Mouse (Mus musculus): ENCODE data around the gene Foxj1. TPM values are rescaled to one million over a fixed set of nuclear protein-coding genes. Genes with fewer than 3 reads are reported as not detected.
"Not testable (repeated sequence)": the region's sequence is repeated elsewhere in the genome, so short reads cannot be mapped to it uniquely, and the experiment has no call there.

The Foxj1 gene
- polyA plus RNA-seq, 1 experiment from 2014 or later, result 0.09 TPM

DNA sequence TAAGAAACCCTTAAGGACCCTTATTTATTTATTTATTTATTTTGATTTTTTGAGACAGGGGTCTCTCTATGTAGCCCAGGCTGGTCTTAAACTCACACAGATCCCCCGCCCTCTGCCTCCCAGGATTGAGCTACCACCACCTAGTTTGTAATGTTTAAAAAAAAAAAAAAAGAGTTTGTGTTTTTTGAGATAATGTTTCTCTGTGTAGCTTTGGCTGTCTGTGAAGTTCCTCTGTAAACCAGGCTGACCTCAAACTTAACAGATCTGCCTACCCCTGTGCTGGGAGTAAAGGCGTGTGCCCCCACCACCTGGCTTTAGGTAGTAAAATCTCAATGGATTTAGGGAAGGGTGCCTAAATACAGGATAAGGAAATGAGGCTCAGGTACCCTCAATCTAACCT, 30.9 kb upstream of the Foxj1 start:
- H3K4me1 ChIP-seq, result peaks cover 19% of the 10 kb centered on the region
- H3K9ac ChIP-seq, result no peak overlapping the region
- H3K4me3 ChIP-seq, result no peak overlapping the region
- no peaks in the 10 kb centered on the region for H3K9me3 ChIP-seq
- no peak overlapping the region for H3K4me2 ChIP-seq
- no peak for ATAC-seq (ENCODE audit: extremely low read depth, insufficient number of reproducible peaks, low FRiP score, low TSS enrichment)
- H3K27ac ChIP-seq (replicated peaks), result no peak overlapping the region
- no peaks in the 10 kb centered on the region for H3K36me3 ChIP-seq
- WGBS, result 83% methylated on average over 2 of the region's 2 CpGs
- no peaks in the 10 kb centered on the region for H3K27me3 ChIP-seq (replicated peaks)

DNA sequence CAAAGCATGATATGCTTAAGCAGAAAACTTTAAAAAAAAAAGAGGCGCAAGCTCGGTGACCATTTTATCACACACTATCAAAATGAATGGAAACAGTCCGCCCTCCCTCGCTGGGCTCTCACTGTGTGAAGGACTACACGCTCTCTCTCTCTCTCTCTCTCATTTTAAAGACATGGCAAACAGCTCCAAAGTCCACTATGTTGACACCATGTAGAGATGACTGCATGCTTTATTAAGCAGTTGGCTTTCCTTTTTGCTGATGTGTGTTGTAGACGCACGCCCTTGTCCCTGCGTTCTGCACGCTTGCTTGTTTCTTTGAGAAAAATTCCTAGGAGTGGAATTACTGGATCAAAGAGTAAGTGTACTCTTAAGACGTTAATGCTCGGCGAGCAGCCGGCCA, 30.2 kb upstream of the Foxj1 start:
- WGBS, result 70% methylated on average over 13 of the region's 13 CpGs
- H3K27me3 ChIP-seq (replicated peaks), result no peaks in the 10 kb centered on the region
- H3K4me1 ChIP-seq, result peaks cover 15% of the 10 kb centered on the region
- H3K9ac ChIP-seq, result no peak overlapping the region
- H3K27ac ChIP-seq (replicated peaks), result no peak overlapping the region
- no peaks in the 10 kb centered on the region for H3K9me3 ChIP-seq
- H3K36me3 ChIP-seq, result no peaks in the 10 kb centered on the region
- H3K4me2 ChIP-seq, result no peak overlapping the region
- H3K4me3 ChIP-seq, result no peak overlapping the region
- ATAC-seq (ENCODE audit: extremely low read depth, insufficient number of reproducible peaks, low FRiP score, low TSS enrichment), result no peak

DNA sequence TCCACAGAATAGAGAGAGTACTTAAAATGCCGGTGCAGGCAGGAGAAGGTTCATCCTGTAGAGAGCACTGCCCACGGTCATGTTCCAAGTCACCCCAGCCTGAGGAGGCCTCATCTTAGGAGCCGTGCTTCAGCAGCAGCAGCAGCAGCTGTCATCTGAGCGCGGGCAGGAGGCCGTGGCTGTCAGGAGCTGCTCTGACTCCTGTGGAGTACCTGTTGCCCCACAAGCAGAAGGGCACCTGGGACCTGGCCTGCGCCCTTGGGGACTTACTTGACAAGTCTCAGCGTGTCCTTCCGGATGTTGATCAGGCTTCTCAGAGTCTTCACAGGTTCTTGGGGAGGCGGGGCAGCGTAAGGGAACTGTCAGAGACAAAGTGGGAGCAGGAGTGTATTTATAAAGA, 26.8 kb upstream of the Foxj1 start:
- H3K4me3 ChIP-seq, result no peak overlapping the region
- H3K27ac ChIP-seq (replicated peaks), result no peak overlapping the region
- no peak for ATAC-seq (ENCODE audit: extremely low read depth, insufficient number of reproducible peaks, low FRiP score, low TSS enrichment)
- no peaks in the 10 kb centered on the region for H3K4me1 ChIP-seq
- peaks cover 11% of the 10 kb centered on the region for H3K36me3 ChIP-seq
- H3K9ac ChIP-seq, result no peak overlapping the region
- no peak overlapping the region for H3K4me2 ChIP-seq
- 50% methylated on average over 11 of the region's 11 CpGs for WGBS
- no peaks in the 10 kb centered on the region for H3K9me3 ChIP-seq
- no peaks in the 10 kb centered on the region for H3K27me3 ChIP-seq (replicated peaks)

DNA sequence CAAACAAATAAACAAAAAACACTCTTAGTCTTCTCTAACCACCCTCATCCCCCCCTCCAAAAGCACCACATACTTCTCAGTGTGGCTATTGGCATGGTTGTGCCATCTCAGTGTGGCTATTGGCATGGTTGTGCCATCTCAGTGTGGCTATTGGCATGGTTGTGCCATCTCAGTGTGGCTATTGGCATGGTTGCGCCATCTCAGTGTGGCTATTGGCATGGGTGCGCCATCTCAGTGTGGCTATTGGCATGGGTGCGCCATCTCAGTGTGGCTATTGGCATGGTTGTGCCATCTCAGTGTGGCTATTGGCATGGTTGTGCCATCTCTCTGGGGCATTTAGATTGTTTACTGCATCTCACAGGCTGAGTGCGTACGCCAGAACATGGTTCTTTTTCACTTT, 25.7 kb upstream of the Foxj1 start:
- not testable (repeated sequence) for H3K27me3 ChIP-seq (replicated peaks); ATAC-seq (ENCODE audit: extremely low read depth, insufficient number of reproducible peaks, low FRiP score, low TSS enrichment); H3K9me3 ChIP-seq; H3K4me3 ChIP-seq; H3K27ac ChIP-seq (replicated peaks); H3K9ac ChIP-seq; H3K4me1 ChIP-seq; H3K4me2 ChIP-seq
- 98% methylated on average over 5 of the region's 5 CpGs for WGBS
- H3K36me3 ChIP-seq, result peaks cover 13% of the 10 kb centered on the region

DNA sequence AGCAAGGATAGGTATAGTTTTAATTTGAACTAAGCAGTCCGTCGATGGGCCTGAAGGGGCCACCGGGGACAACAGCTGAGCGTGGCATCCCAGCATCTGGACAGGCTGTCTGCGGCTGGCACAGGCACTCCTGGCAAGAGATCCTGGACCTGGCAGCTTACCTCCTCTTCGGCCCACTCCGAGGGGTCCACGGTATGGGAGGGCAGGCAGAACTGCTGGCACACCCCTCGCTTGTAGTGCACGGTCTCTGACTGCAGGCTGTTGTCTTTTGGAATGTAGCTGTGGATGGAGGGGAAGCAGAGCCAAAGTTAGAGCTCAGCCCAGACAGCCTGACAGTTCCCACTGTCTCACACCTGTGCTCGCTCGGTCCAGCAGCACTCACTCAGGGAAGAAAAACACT, 24.5 kb upstream of the Foxj1 start:
- H3K9me3 ChIP-seq, result 0 out of 2 replicates have a peak, but pooled peaks cover 5% of the 10 kb centered on the region
- H3K4me1 ChIP-seq, result no peaks in the 10 kb centered on the region
- H3K4me2 ChIP-seq, result no peak overlapping the region
- H3K36me3 ChIP-seq, result peaks cover 25% of the 10 kb centered on the region
- no peaks in the 10 kb centered on the region for H3K27me3 ChIP-seq (replicated peaks)
- no peak overlapping the region for H3K27ac ChIP-seq (replicated peaks)
- WGBS, result 79% methylated on average over 12 of the region's 12 CpGs
- ATAC-seq (ENCODE audit: extremely low read depth, insufficient number of reproducible peaks, low FRiP score, low TSS enrichment), result no peak
- no peak overlapping the region for H3K4me3 ChIP-seq
- H3K9ac ChIP-seq, result no peak overlapping the region

DNA sequence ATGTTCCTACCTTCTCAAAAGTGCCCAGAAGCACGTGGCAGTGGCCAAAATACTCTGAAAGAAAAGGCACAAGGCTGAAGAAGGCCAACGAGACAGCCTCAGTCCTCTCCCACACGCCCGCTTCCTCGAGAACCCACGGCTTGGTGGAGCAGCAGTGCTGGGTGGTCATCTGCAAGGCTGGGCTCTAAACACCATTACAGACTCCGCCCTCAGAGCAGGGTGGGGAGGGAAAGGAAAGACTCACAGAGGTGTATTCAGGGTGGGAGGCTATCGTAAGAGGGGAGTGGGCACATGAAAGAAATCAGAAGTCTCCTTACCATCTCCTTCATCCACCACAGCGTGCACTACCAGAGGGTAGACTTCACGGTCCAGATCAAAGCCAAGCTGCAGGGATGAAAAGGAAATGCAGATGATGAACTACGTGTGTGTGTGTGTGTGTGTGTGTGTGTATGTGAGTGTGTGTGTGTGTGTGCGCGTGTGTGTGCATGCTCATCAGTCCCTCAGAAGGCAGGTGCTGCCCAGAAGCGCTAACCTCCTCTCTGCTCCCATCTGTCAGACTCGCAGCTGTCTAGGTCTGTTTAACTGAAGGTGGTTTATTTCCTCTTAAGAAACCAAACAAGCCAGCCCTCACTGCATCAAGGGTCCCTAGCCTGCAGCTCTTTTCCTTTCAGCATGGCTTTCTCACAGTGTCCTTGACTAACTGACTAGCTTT, 23.9 kb upstream of the Foxj1 start:
- ATAC-seq (ENCODE audit: extremely low read depth, insufficient number of reproducible peaks, low FRiP score, low TSS enrichment), result no peak
- no peaks in the 10 kb centered on the region for H3K4me1 ChIP-seq
- H3K4me2 ChIP-seq, result no peak overlapping the region
- no peak overlapping the region for H3K9ac ChIP-seq
- H3K27me3 ChIP-seq (replicated peaks), result no peaks in the 10 kb centered on the region
- 0 out of 2 replicates have a peak, but pooled peaks cover 5% of the 10 kb centered on the region for H3K9me3 ChIP-seq
- peaks cover 27% of the 10 kb centered on the region for H3K36me3 ChIP-seq
- H3K27ac ChIP-seq (replicated peaks), result no peak overlapping the region
- H3K4me3 ChIP-seq, result no peak overlapping the region
- WGBS, result 72% methylated on average over 15 of the region's 15 CpGs

DNA sequence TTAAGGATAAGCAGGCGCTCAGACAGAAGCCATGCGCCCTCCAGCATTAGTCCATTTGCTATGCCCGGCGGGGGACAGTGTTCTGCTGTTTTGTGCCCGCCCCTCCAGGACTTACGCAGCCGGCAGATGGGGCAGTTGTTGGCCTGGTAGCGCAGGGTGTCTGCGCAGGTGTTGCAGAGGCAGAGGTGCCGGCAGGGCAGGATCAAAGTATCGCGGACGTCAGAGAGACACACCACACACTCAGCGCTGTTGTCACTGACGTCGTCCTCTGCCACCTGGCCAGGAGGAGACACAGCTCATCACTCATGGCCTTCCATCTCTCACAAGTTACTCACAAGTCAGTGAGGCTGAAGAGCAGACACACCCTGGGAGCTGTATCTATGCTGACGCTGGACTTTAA, 19.3 kb upstream of the Foxj1 start:
- no peak overlapping the region for H3K4me2 ChIP-seq
- no peak overlapping the region for H3K9ac ChIP-seq
- H3K27ac ChIP-seq (replicated peaks), result no peak overlapping the region
- H3K36me3 ChIP-seq, result peaks cover 43% of the 10 kb centered on the region
- 0 out of 2 replicates have a peak, but pooled peaks cover 6% of the 10 kb centered on the region for H3K4me1 ChIP-seq
- H3K9me3 ChIP-seq, result 0 out of 2 replicates have a peak, but pooled peaks cover 5% of the 10 kb centered on the region
- H3K27me3 ChIP-seq (replicated peaks), result no peaks in the 10 kb centered on the region
- 28% methylated on average over 17 of the region's 17 CpGs for WGBS
- no peak overlapping the region for H3K4me3 ChIP-seq
- ATAC-seq (ENCODE audit: extremely low read depth, insufficient number of reproducible peaks, low FRiP score, low TSS enrichment), result no peak

DNA sequence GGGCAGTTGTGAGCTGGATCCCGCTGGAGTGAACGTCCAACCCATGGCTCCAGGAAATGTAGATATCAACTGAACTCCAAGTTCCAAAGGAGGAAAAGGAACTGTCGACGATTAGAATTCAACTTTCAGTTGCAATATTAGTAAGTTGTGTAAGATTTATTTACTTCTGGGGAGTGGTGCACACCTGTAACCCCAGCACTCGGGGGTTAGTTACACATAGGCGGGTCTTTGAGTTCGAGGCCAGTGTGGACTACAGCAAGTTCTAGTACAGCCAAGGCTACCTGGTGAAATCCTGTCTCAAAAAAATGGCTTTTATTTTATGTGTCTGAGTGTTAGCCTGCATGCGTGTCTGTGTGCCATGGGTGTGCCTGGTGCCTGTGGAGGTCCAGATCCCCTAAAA, 18.3 kb upstream of the Foxj1 start:
- H3K9me3 ChIP-seq, result 0 out of 2 replicates have a peak, but pooled peaks cover 5% of the 10 kb centered on the region
- WGBS, result 73% methylated on average over 8 of the region's 8 CpGs
- ATAC-seq (ENCODE audit: extremely low read depth, insufficient number of reproducible peaks, low FRiP score, low TSS enrichment), result no peak

DNA sequence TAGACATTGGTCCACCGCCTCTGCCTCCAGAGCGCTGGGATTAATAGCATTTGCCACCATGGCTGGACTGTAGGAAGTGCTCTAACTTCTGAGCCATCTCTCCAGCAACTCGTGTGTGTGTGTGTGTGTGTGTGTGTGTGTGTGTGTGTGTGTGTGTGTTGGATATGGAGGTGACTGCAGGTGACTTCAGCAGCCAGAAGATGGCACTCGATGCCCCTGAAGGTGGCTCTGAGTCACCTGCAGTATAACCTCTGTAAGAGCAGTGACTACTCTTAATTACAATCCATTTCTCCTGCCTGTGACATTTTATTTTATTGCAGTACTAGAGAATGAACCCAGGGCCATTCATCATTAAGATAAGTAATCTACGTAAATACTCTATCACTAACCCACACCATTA, 16.1 kb upstream of the Foxj1 start:
- WGBS, result 80% methylated on average over 5 of the region's 5 CpGs

More for the DNA sequence above, 18.3 kb upstream of the Foxj1 start:
- Histone ChIP-seq H3K27ac (replicated peaks) (peak overlapping the region; percentile 28; the same call in 1 of the 2 replicates), H3K4me3 (no peak overlapping the region), H3K27me3 (replicated peaks) (no peaks in the 10 kb centered on the region), H3K9ac (no peak overlapping the region), H3K4me1 (0 out of 2 replicates have a peak, but pooled peaks cover 6% of the 10 kb centered on the region), H3K4me2 (no peak overlapping the region), H3K36me3 (peaks cover 44% of the 10 kb centered on the region)

DNA sequence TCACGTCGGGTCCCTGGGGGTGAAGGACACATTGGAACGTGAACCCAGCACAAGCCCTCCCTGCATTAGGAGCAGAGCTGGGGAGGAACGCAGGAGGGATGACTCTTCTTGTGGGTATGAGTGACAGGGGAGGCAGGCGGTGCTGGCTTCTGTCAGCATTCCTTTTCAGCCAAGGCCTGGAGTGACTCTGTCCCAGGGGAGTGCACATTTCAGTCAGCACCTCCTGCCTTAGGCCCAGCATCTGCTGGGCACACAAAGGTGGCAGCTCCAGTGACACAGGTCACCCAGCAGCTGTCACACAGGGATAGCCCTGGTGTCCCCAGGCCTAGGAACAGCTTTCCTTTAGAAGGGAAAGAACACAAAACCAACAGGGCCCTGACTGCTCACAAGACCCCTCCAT, 12.8 kb upstream of the Foxj1 start:
- no peak for ATAC-seq (ENCODE audit: extremely low read depth, insufficient number of reproducible peaks, low FRiP score, low TSS enrichment)
- Histone ChIP-seq H3K36me3 (peaks cover 35% of the 10 kb centered on the region), H3K27me3 (replicated peaks) (no peaks in the 10 kb centered on the region), H3K4me1 (peaks cover 9% of the 10 kb centered on the region), H3K9ac (peak overlapping the region; percentile 44; the same call in 1 of the 2 replicates), H3K27ac (replicated peaks) (no peak overlapping the region), H3K4me2 (no peak overlapping the region), H3K9me3 (no peaks in the 10 kb centered on the region), H3K4me3 (no peak overlapping the region)
- WGBS, result 44% methylated on average over 5 of the region's 5 CpGs

More for the DNA sequence above, 16.1 kb upstream of the Foxj1 start:
- H3K9me3 ChIP-seq, result 0 out of 2 replicates have a peak, but pooled peaks cover 5% of the 10 kb centered on the region
- no peak overlapping the region for H3K4me3 ChIP-seq
- ATAC-seq (ENCODE audit: extremely low read depth, insufficient number of reproducible peaks, low FRiP score, low TSS enrichment), result no peak
- no peak overlapping the region for H3K9ac ChIP-seq
- H3K4me2 ChIP-seq, result no peak overlapping the region
- no peaks in the 10 kb centered on the region for H3K27me3 ChIP-seq (replicated peaks)
- peaks cover 51% of the 10 kb centered on the region for H3K36me3 ChIP-seq
- H3K4me1 ChIP-seq, result peaks cover 14% of the 10 kb centered on the region
- H3K27ac ChIP-seq (replicated peaks), result no peak overlapping the region

DNA sequence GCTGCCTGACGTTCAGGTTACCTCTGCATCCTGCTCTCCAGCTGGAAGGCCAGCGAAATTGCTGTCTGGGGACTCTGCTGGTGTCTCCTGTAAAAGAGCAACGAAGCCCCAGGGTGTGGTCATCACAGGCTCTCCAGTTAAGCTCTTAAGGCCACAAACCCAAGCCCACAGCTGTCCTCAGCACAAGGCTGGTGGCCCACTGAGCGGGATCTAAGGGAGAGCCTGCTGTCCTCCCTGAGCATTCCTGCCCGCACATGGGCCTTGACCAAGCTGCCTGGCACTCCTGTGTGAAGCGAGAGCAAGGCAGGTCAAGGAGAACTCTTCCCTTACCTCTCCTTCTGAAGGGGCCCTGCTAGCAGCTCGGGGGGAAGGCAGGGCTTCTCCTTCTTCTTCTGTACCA, 11.8 kb upstream of the Foxj1 start:
- H3K9ac ChIP-seq, result no peak overlapping the region
- peaks cover 33% of the 10 kb centered on the region for H3K36me3 ChIP-seq
- no peak overlapping the region for H3K4me2 ChIP-seq
- WGBS, result 77% methylated on average over 7 of the region's 7 CpGs
- no peaks in the 10 kb centered on the region for H3K9me3 ChIP-seq
- H3K27ac ChIP-seq (replicated peaks), result no peak overlapping the region
- no peak for ATAC-seq (ENCODE audit: extremely low read depth, insufficient number of reproducible peaks, low FRiP score, low TSS enrichment)
- H3K27me3 ChIP-seq (replicated peaks), result no peaks in the 10 kb centered on the region
- H3K4me1 ChIP-seq, result peaks cover 13% of the 10 kb centered on the region
- H3K4me3 ChIP-seq, result no peak overlapping the region

Measured in heart, embryonic 13.5 days (tissue).